Mouse (Mus musculus): ENCODE data around the gene Sucla2.

- TF ChIP-seq TAL1 (IDR thresholded peaks at IDR 0.05; ENCODE audit: low read length) = no peak
- TF ChIP-seq GATA1 (IDR thresholded peaks at IDR 0.05; ENCODE audit: low read length) = no peak
These were observed 106.4 kb downstream of the Sucla2 start for GRCm38 (mm10) chr14:73631511-73631910.
